Comparison of ENCODE assay signal across 14 mouse cellular contexts in genomic region chr9:55525716-55526115, GRCm38 (mm10). TPM values are rescaled to one million over a fixed set of nuclear protein-coding genes. Genes with fewer than 3 reads are reported as not detected.
A peak's percentile ranks its signal among the peaks of the same experiment; 100 is the strongest.
DNase-seq lines count a peak whose midpoint lies in the region; ATAC-seq and TF ChIP-seq lines count a peak whose summit lies in the region.
"Had no signal": no experiment of that assay in that cellular context is flagged by ENCODE, and none has a peak within 500 bp of the region (broad histone marks: within the 10 kb centered on the region; RNA-seq: fewer than 3 reads in every experiment).

No protein-coding gene starts in this region.

- H3K36me3 ChIP-seq in neural tube, embryonic 15.5 days = no peaks in the 10 kb centered on the region
- H3K36me3 ChIP-seq: heart, embryonic 15.5 days; limb, embryonic 15.5 days had no signal

- H3K9me3 ChIP-seq in neural tube, embryonic 15.5 days (replicated peaks) = no peaks in the 10 kb centered on the region
- H3K9me3 ChIP-seq: heart, embryonic 15.5 days; limb, embryonic 15.5 days had no signal

- H3K4me1 ChIP-seq in lung, adult 2 months (ENCODE audit: control insufficient read depth, insufficient read depth, low read length) = no peaks in the 10 kb centered on the region
- H3K4me1 ChIP-seq in neural tube, embryonic 15.5 days = no peaks in the 10 kb centered on the region
- H3K4me1 ChIP-seq: heart, embryonic 15.5 days; limb, embryonic 15.5 days had no signal

- no peak overlapping the region for H3K4me3 ChIP-seq in lung, adult 2 months (replicated peaks; ENCODE audit: extremely low read depth, low read depth, low read length)
- no peak overlapping the region for H3K4me3 ChIP-seq in neural tube, embryonic 15.5 days (replicated peaks)
- H3K4me3 ChIP-seq: heart, embryonic 15.5 days; limb, embryonic 15.5 days had no signal

- no peak for ATAC-seq in CD4-positive, CD25-positive, alpha-beta regulatory T cell, adult 4 months
- ATAC-seq in megakaryocyte-erythroid progenitor cell, adult 5-6 weeks (replicated peaks; ENCODE audit: low FRiP score, low TSS enrichment, poor library complexity, severe bottlenecking) = peak; percentile 74
- no peak for ATAC-seq in neural tube, embryonic 15.5 days (ENCODE audit: low FRiP score)

- 46% methylated on average over 4 of the region's 4 CpGs for WGBS in lung, adult 2 months
- 40% methylated on average over 4 of the region's 4 CpGs for WGBS in neural tube, embryonic 15.5 days

- TF ChIP-seq POLR2A in lung, adult 2 months (IDR thresholded peaks at IDR 0.05; ENCODE audit: borderline replicate concordance, extremely low read depth, low read depth, low read length) = no peak

- peak; percentile 48 for DNase-seq in CD4-positive, CD25-positive, alpha-beta regulatory T cell, adult 2 months (ENCODE audit: low read depth, low spot score)
- DNase-seq in lung, adult 2 months = no peak
- DNase-seq in lung, postnatal 10 days = no peak
- DNase-seq in MEL-GATA-1-ER (ENCODE audit: extremely low read depth, low read depth) = peak; percentile 24
- no peak for DNase-seq in left cerebral cortex, postnatal 36 days (ENCODE audit: low spot score in 2 of 2)
- DNase-seq: adrenal gland, postnatal 25 days; embryo, embryonic 11 days; kidney, postnatal 14 days had no signal

- intact Hi-C loops in left cerebral cortex, postnatal 36 days (cut with DNase I) = no loop called here

- H3K27me3 ChIP-seq in neural tube, embryonic 15.5 days (replicated peaks) = 0 out of 2 replicates have a peak, but pooled peaks cover 9% of the 10 kb centered on the region
- H3K27me3 ChIP-seq: limb, embryonic 15.5 days had no signal

- TF ChIP-seq CTCF in lung, adult 2 months (IDR thresholded peaks at IDR 0.05; ENCODE audit: insufficient read depth, low read length) = peak; percentile 44

- no peak overlapping the region for H3K4me2 ChIP-seq in neural tube, embryonic 15.5 days
- H3K4me2 ChIP-seq: heart, embryonic 15.5 days; limb, embryonic 15.5 days had no signal

- H3K27ac ChIP-seq in neural tube, embryonic 15.5 days (replicated peaks) = no peak overlapping the region
- H3K27ac ChIP-seq: heart, embryonic 15.5 days; limb, embryonic 15.5 days had no signal

- no peak overlapping the region for H3K9ac ChIP-seq in neural tube, embryonic 15.5 days (replicated peaks)
- H3K9ac ChIP-seq: heart, embryonic 15.5 days; limb, embryonic 15.5 days had no signal

RNA-seq across cellular contexts. Expression of gene Isl2, which starts 12.8 kb away (rescaled TPM):
- polyA plus RNA-seq in CD4-positive, CD25-positive, alpha-beta regulatory T cell, adult 4 months (2017; shearing (Covaris generic)) = not detected
- 0.22 TPM in 1 of 2 replicates, not detected in the other for polyA plus RNA-seq in lung, adult 2 months (2012; rRNA removed)
- not detected in 2 replicates for total RNA-seq in megakaryocyte-erythroid progenitor cell, adult 5-6 weeks (2014; fragmentation: Nextera tagmentation)
- not detected in 2 replicates for total RNA-seq in megakaryocyte-erythroid progenitor cell, adult 5-6 weeks (2017)
- total RNA-seq in left cerebral cortex, postnatal 36 days (2021) = not detected
- polyA plus RNA-seq in neural tube, embryonic 15.5 days (2015; fragmentation: Nextera tagmentation; extraction: Ambion mirVana) = 13.7 and 18.0 TPM in 2 replicates
- total RNA-seq: adrenal gland, postnatal 25 days; monocyte, adult 5-6 weeks had no signal

RNA-seq across cellular contexts. Expression of gene Etfa, which starts 13.7 kb away (rescaled TPM):
- polyA plus RNA-seq in CD4-positive, CD25-positive, alpha-beta regulatory T cell, adult 4 months (2017; shearing (Covaris generic)) = 100 to 1,000 TPM; 126 to 138 TPM
- 33.7 and 40.6 TPM in 2 replicates for polyA plus RNA-seq in lung, adult 2 months (2012; rRNA removed)
- 115 and 121 TPM in 2 replicates for total RNA-seq in megakaryocyte-erythroid progenitor cell, adult 5-6 weeks (2014; fragmentation: Nextera tagmentation)
- 72.0 and 72.8 TPM in 2 replicates for total RNA-seq in megakaryocyte-erythroid progenitor cell, adult 5-6 weeks (2017)
- total RNA-seq in left cerebral cortex, postnatal 36 days (2021) = 10 to 100 TPM; 38.7 to 44.6 TPM
- 100 and 139 TPM in 2 replicates for polyA plus RNA-seq in neural tube, embryonic 15.5 days (2015; fragmentation: Nextera tagmentation; extraction: Ambion mirVana)

Comparison
In these comparisons a context has a peak if more than half of its experiments do, and no peak if none do; other contexts are left out.
1. DNase-seq: peak in CD4-positive, CD25-positive, alpha-beta regulatory T cell, adult 2 months (single experiment) and MEL-GATA-1-ER (single experiment); none in lung, adult 2 months (single experiment), lung, postnatal 10 days (single experiment) and left cerebral cortex, postnatal 36 days (0 of 2).
2. RNA of gene Isl2, which starts 12.8 kb away (polyA plus RNA-seq): 13.7 to 18.0 TPM in neural tube, embryonic 15.5 days; not detected in CD4-positive, CD25-positive, alpha-beta regulatory T cell, adult 4 months and 0.22 TPM in lung, adult 2 months; every median in the first group is over 10 times any median in the second.